In the genomic region with DNA sequence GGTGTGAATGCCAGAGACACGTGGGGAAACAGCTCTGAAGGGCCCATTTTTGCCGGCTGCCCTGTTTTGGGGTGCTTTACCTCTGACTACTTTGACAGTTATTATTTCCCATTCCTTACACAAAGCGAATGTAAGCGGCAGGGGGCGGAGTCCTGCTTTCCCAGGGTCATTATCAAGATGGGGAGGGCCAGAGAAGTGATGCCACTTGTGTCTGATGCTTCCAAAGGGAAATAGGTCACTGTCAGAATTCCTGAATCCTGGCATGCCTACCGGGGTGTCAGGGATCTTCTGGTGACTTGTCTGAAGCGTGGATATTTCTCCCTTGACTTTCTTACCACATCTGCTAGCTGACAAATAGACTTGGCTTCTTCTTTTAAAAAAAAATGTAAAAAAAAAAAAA, we compare ENCODE assay signal across 11 mouse cellular contexts.
DNase-seq lines count a peak whose midpoint lies in the region; ATAC-seq and TF ChIP-seq lines count a peak whose summit lies in the region.
"Had no signal": no experiment of that assay in that cellular context is flagged by ENCODE, and none has a peak within 500 bp of the region (broad histone marks: within the 10 kb centered on the region; RNA-seq: fewer than 3 reads in every experiment).

No protein-coding gene starts in this region.

- no peak overlapping the region for H3K27ac ChIP-seq in heart, embryonic 14.5 days (replicated peaks in 1 of 2; ENCODE audit: control insufficient read depth in 1 of 2, insufficient read depth in 1 of 2, low read depth in 2 of 2, low read length in 2 of 2)
- no peak overlapping the region for H3K27ac ChIP-seq in forebrain, embryonic 12.5 days
- no peak overlapping the region for H3K27ac ChIP-seq in midbrain, embryonic 11.5 days (ENCODE audit: low read depth, low read length)
- no peak overlapping the region for H3K27ac ChIP-seq in gastrocnemius, adult 2 months
- H3K27ac ChIP-seq: liver, embryonic 12.5 days had no signal

- no peaks in the 10 kb centered on the region for H3K9me3 ChIP-seq in heart, embryonic 14.5 days (ENCODE audit: control insufficient read depth, low read length)
- H3K9me3 ChIP-seq in forebrain, embryonic 12.5 days: no peaks in the 10 kb centered on the region
- no peaks in the 10 kb centered on the region for H3K9me3 ChIP-seq in midbrain, embryonic 11.5 days (ENCODE audit: control insufficient read depth, low read length)
- H3K9me3 ChIP-seq: liver, embryonic 12.5 days had no signal

- H3K4me2 ChIP-seq in heart, embryonic 14.5 days (ENCODE audit: low read length): peak overlapping the region; percentile 64
- peak overlapping the region; percentile 63 for H3K4me2 ChIP-seq in forebrain, embryonic 12.5 days
- peak overlapping the region; percentile 60 for H3K4me2 ChIP-seq in midbrain, embryonic 11.5 days

- H3K4me3 ChIP-seq in heart, embryonic 14.5 days (ENCODE audit: control insufficient read depth in 1 of 2, insufficient read depth in 1 of 2, low read depth in 1 of 2, low read length in 2 of 2): peak overlapping the region in 1 of 2 experiments; percentile 29; a peak in 1 of 4 replicates
- peak overlapping the region; percentile 39; the same call in 1 of the 2 replicates for H3K4me3 ChIP-seq in forebrain, embryonic 12.5 days (replicated peaks)
- H3K4me3 ChIP-seq in midbrain, embryonic 11.5 days (ENCODE audit: low read depth, low read length): peak overlapping the region; percentile 28; the same call in 1 of the 2 replicates
- H3K4me3 ChIP-seq in gastrocnemius, adult 2 months: no peak overlapping the region
- H3K4me3 ChIP-seq: liver, embryonic 12.5 days had no signal

- H3K4me1 ChIP-seq in heart, embryonic 14.5 days (ENCODE audit: control insufficient read depth in 2 of 2, insufficient read depth in 2 of 2, low read length in 2 of 2): peaks cover 10 to 15% of the 10 kb centered on the region in 2 experiments
- peaks cover 15% of the 10 kb centered on the region for H3K4me1 ChIP-seq in forebrain, embryonic 12.5 days
- H3K4me1 ChIP-seq in midbrain, embryonic 11.5 days (ENCODE audit: control insufficient read depth, insufficient read depth, low read length): peaks cover 8% of the 10 kb centered on the region
- H3K4me1 ChIP-seq: liver, embryonic 12.5 days had no signal

- intact Hi-C loops in gastrocnemius, adult 2 months (cut with DNase I): no loop called here

- peaks cover 38% of the 10 kb centered on the region for H3K27me3 ChIP-seq in heart, embryonic 14.5 days (ENCODE audit: control insufficient read depth, insufficient read depth, low read length)
- H3K27me3 ChIP-seq in forebrain, embryonic 12.5 days: peaks cover 56% of the 10 kb centered on the region
- peaks cover 19% of the 10 kb centered on the region for H3K27me3 ChIP-seq in midbrain, embryonic 11.5 days (ENCODE audit: control insufficient read depth, insufficient read depth, low read length)

- no peak for TF ChIP-seq CTCF in brain, embryonic 14.5 days (IDR thresholded peaks at IDR 0.05; ENCODE audit: borderline replicate concordance, extremely low read depth, insufficient read depth, insufficient read length)
- TF ChIP-seq CTCF in gastrocnemius, adult 2 months (IDR thresholded peaks at IDR 0.05): no peak

- 27% methylated on average over 7 of the region's 7 CpGs for WGBS in heart, embryonic 14.5 days
- WGBS in forebrain, embryonic 12.5 days: 32% methylated on average over 7 of the region's 7 CpGs
- WGBS in midbrain, embryonic 11.5 days: 39% methylated on average over 7 of the region's 7 CpGs

- no peak for DNase-seq in heart, adult 9 months (ENCODE audit: low spot score in 2 of 2)
- DNase-seq in brain, embryonic 14.5 days (ENCODE audit: low read depth): peak; percentile 55
- DNase-seq in midbrain, embryonic 11.5 days (ENCODE audit: low spot score, missing footprints): peak; percentile 85
- DNase-seq in spleen, adult 18-20 months: no peak
- no peak for DNase-seq in spleen, postnatal 14 days (ENCODE audit: low spot score in 2 of 2)
- DNase-seq in gastrocnemius, adult 2 months: no peak
- DNase-seq: gastrocnemius, postnatal 14 days; thymus, postnatal 25 days had no signal

- TF ChIP-seq POLR2A in brain, embryonic 14.5 days (IDR thresholded peaks at IDR 0.05; ENCODE audit: borderline replicate concordance, extremely low read depth, insufficient read depth, insufficient read length, poor library complexity, severe bottlenecking): no peak

- H3K36me3 ChIP-seq in heart, embryonic 14.5 days (ENCODE audit: control insufficient read depth, insufficient read depth, low read length): no peaks in the 10 kb centered on the region
- H3K36me3 ChIP-seq in forebrain, embryonic 12.5 days (replicated peaks): no peaks in the 10 kb centered on the region
- H3K36me3 ChIP-seq in midbrain, embryonic 11.5 days (ENCODE audit: control insufficient read depth, insufficient read depth, low read length): no peaks in the 10 kb centered on the region
- H3K36me3 ChIP-seq: liver, embryonic 12.5 days had no signal

- H3K9ac ChIP-seq in heart, embryonic 14.5 days (ENCODE audit: low read length): no peak overlapping the region
- H3K9ac ChIP-seq in forebrain, embryonic 12.5 days: no peak overlapping the region
- H3K9ac ChIP-seq in midbrain, embryonic 11.5 days (ENCODE audit: low read length): no peak overlapping the region
- H3K9ac ChIP-seq: liver, embryonic 12.5 days had no signal

- ATAC-seq in heart, embryonic 14.5 days (ENCODE audit: insufficient number of reproducible peaks, insufficient read depth, low FRiP score, low read depth): no peak
- ATAC-seq in forebrain, embryonic 12.5 days (ENCODE audit: low FRiP score): no peak
- ATAC-seq in midbrain, embryonic 11.5 days (ENCODE audit: low FRiP score): no peak
- ATAC-seq: liver, embryonic 12.5 days had no signal

Comparison
In these comparisons a context has a peak if more than half of its experiments do, and no peak if none do; other contexts are left out.
1. DNase-seq: peak in brain, embryonic 14.5 days (single experiment) and midbrain, embryonic 11.5 days (single experiment); none in heart, adult 9 months (0 of 2), spleen, adult 18-20 months (0 of 2), spleen, postnatal 14 days (0 of 2) and gastrocnemius, adult 2 months (single experiment).
2. Peak in every context shown above with its lines, with median percentiles within 50 percentile points of each other: H3K4me2 ChIP-seq.